Mouse (Mus musculus) heart, postnatal 0 days (tissue): ENCODE results near the gene Nrxn1.

ENCODE experiments used
- CTCF ChIP-seq: IDR thresholded peaks from 2 replicates; pipeline ENCODE4 v1.5.1; 2016; ENCODE audit warnings: antibody characterized with exemption, control low read depth, low read depth
- EP300 ChIP-seq: IDR thresholded peaks from 2 replicates; pipeline ENCODE4 v1.6.1; 2016; ENCODE audit warnings: antibody characterized with exemption, low read depth

- TF ChIP-seq CTCF (no peak), EP300 (no peak)
These were observed 285.7 kb downstream of the Nrxn1 start for GRCm38 (mm10) chr17:90807199-90807598.
